ENCODE assay signal across 10 mouse cellular contexts in the genomic region with DNA sequence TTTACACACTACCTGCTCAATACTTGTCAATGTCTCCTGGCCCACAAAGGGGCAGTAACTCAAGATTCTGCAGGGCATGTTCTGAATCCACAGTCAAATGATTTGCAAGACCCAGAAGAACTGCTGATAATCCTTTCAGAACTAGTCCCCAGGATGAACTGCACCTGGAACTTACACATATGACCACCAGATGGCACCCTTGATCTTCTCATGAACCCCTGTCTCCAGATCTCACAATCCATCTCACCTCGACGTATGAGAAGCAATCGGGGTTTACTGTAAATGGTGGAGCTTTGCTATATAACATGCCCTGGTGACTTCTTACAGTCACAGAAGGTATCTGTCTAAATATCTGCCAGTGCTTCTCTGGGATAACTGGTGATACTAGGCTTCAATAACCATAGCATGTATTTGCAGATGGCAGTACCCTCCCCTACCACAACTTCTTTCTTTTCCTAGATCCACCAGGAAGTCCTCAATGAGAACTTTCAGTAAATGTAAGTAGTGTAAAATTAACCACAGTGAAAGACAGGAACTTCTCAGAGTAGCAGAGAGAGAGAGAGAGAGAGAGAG. TPM values are rescaled to one million over a fixed set of nuclear protein-coding genes. Genes with fewer than 3 reads are reported as not detected.
DNase-seq lines count a peak whose midpoint lies in the region; ATAC-seq and TF ChIP-seq lines count a peak whose summit lies in the region.
"Had no signal": no experiment of that assay in that cellular context is flagged by ENCODE, and none has a peak within 500 bp of the region (broad histone marks: within the 10 kb centered on the region; RNA-seq: fewer than 3 reads in every experiment).

No protein-coding gene starts in this region.

- DNase-seq in gastrocnemius, adult 2 months, result no peak
- no peak for DNase-seq in gastrocnemius, adult 8-10 months (ENCODE audit: low spot score in 2 of 2)
- peak; percentile 46 for DNase-seq in WW6 (ENCODE audit: low read depth, low spot score)
- DNase-seq in embryo, embryonic 10 days (ENCODE audit: low spot score), result peak; percentile 77
- DNase-seq in layer of hippocampus, adult 9-10 months (ENCODE audit: low spot score), result peak; percentile 9
- DNase-seq in lung, postnatal 25 days (ENCODE audit: low spot score), result peak; percentile 8
- DNase-seq in right cerebral cortex, adult 2 months (ENCODE audit: low spot score in 2 of 2), result peak; percentile 29 to 53

- no peaks in the 10 kb centered on the region for H3K27me3 ChIP-seq in hindbrain, embryonic 15.5 days

- H3K9ac ChIP-seq in hindbrain, embryonic 15.5 days, result no peak overlapping the region

- peak; percentile 50 for TF ChIP-seq CTCF in gastrocnemius, adult 2 months (IDR thresholded peaks at IDR 0.05)

- intact Hi-C loops in gastrocnemius, adult 2 months (cut with DNase I), result no loop called here

- WGBS in hindbrain, embryonic 15.5 days, result 19% methylated on average over 3 of the region's 3 CpGs

- ATAC-seq in hindbrain, embryonic 15.5 days (ENCODE audit: low FRiP score, low read depth), result peak; percentile 84

- no peaks in the 10 kb centered on the region for H3K36me3 ChIP-seq in hindbrain, embryonic 15.5 days

- no peaks in the 10 kb centered on the region for H3K4me1 ChIP-seq in hindbrain, embryonic 15.5 days (replicated peaks)

- peak overlapping the region; percentile 33; the same call in 1 of the 2 replicates for H3K4me2 ChIP-seq in hindbrain, embryonic 15.5 days

- H3K4me3 ChIP-seq in gastrocnemius, adult 2 months, result no peak overlapping the region
- H3K4me3 ChIP-seq in hindbrain, embryonic 15.5 days, result no peak overlapping the region

- no peak overlapping the region for H3K27ac ChIP-seq in gastrocnemius, adult 2 months
- H3K27ac ChIP-seq in hindbrain, embryonic 15.5 days (replicated peaks), result no peak overlapping the region

- no peaks in the 10 kb centered on the region for H3K9me3 ChIP-seq in hindbrain, embryonic 15.5 days

RNA-seq across cellular contexts. Expression of a gene that starts 54.5 kb away (rescaled TPM):
- total RNA-seq in gastrocnemius, adult 2 months (2021), result not detected
- not detected for total RNA-seq in gastrocnemius, adult 8-10 months (2022)
- polyA plus RNA-seq in hindbrain, embryonic 15.5 days (2015; fragmentation: Nextera tagmentation; extraction: Ambion mirVana), result not detected in 2 replicates
- total RNA-seq: heart, postnatal 36 days had no signal
- polyA plus RNA-seq: testis, adult 2 months had no signal

Comparison
In these comparisons a context has a peak if more than half of its experiments do, and no peak if none do; other contexts are left out.
1. DNase-seq: peak in WW6 (single experiment), embryo, embryonic 10 days (single experiment), layer of hippocampus, adult 9-10 months (single experiment), lung, postnatal 25 days (single experiment) and right cerebral cortex, adult 2 months (2 of 2); none in gastrocnemius, adult 2 months (single experiment) and gastrocnemius, adult 8-10 months (0 of 2).